In the genomic region with DNA sequence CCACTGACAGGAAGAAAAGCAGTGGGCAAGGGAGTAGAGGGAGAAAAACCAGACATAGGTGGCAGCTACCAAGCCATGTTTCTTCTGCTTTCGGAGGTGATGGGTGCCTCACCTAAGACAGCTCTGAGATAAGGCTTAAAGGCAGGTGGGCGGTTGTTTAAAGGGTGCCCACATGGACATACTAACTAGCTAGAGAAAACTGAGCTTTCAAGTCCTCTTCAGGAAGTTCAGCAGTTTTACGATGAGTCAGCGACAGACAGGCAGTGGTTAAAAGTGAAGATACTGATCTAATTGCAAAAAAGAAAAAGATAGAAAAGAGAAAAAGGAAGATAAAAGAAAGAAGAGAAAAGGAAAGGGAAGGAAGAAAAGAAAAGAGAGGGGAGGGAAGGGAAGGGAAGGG, we compare ENCODE assay signal across 14 mouse cellular contexts.
"Had no signal": no experiment of that assay in that cellular context is flagged by ENCODE, and none has a peak within 500 bp of the region (broad histone marks: within the 10 kb centered on the region; RNA-seq: fewer than 3 reads in every experiment).

No protein-coding gene starts in this region.

- H3K36me3 ChIP-seq: kidney, embryonic 15.5 days; limb, embryonic 10.5 days; liver, embryonic 12.5 days; lung, embryonic 15.5 days; midbrain, embryonic 10.5 days; neural tube, embryonic 12.5 days; stomach, embryonic 15.5 days had no signal

- H3K9ac ChIP-seq: kidney, embryonic 15.5 days; liver, embryonic 12.5 days; lung, embryonic 15.5 days; neural tube, embryonic 12.5 days; stomach, embryonic 15.5 days had no signal

- H3K4me3 ChIP-seq: kidney, embryonic 15.5 days; left cerebral cortex, adult 2 months; limb, embryonic 10.5 days; liver, embryonic 12.5 days; lung, embryonic 15.5 days; midbrain, embryonic 10.5 days; myocyte; neural tube, embryonic 12.5 days; stomach, embryonic 15.5 days had no signal

- H3K27ac ChIP-seq: kidney, embryonic 15.5 days; left cerebral cortex, adult 2 months; limb, embryonic 10.5 days; liver, embryonic 12.5 days; lung, embryonic 15.5 days; macrophage; midbrain, embryonic 10.5 days; neural tube, embryonic 12.5 days; stomach, embryonic 15.5 days had no signal

- H3K27me3 ChIP-seq: kidney, embryonic 15.5 days; liver, embryonic 12.5 days; lung, embryonic 15.5 days; neural tube, embryonic 12.5 days; stomach, embryonic 15.5 days had no signal

- DNase-seq: kidney, adult 2 months; kidney, postnatal 14 days; lung, postnatal 14 days; midbrain, embryonic 14.5 days had no signal

- ATAC-seq: liver, embryonic 12.5 days had no signal

- H3K9me3 ChIP-seq: kidney, embryonic 15.5 days; limb, embryonic 10.5 days; liver, embryonic 12.5 days; lung, embryonic 15.5 days; midbrain, embryonic 10.5 days; neural tube, embryonic 12.5 days; stomach, embryonic 15.5 days had no signal

- H3K4me2 ChIP-seq: kidney, embryonic 15.5 days; liver, embryonic 12.5 days; lung, embryonic 15.5 days; neural tube, embryonic 12.5 days; stomach, embryonic 15.5 days had no signal

- H3K4me1 ChIP-seq: lung, embryonic 15.5 days; neural tube, embryonic 12.5 days; stomach, embryonic 15.5 days had no signal
